ENCODE assay signal across 8 mouse cellular contexts in the genomic region with DNA sequence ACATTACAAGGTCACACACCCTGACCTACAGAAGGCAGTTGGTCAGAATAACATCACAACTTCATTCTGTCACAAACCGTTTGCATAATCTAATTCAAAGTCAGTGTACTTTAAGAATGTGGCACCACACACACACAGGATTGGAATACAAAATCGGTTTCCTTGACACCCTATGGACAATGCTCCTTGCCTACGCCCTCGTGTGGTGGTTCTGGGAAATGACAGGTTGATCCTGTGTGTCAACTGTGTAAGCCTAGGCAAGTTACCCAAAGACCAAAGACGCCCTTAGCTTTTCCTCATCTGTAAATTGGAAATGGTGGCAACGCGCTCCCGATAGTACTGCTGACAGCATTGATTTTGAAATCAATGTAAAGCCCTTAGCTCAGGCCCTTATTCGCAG. TPM values are rescaled to one million over a fixed set of nuclear protein-coding genes. Genes with fewer than 3 reads are reported as not detected.
A peak's percentile ranks its signal among the peaks of the same experiment; 100 is the strongest.
DNase-seq lines count a peak whose midpoint lies in the region; ATAC-seq lines count a peak whose summit lies in the region.

No protein-coding gene starts in this region.

- DNase-seq in adrenal gland, adult 2 months: peak; percentile 14
- no peak for DNase-seq in adrenal gland, postnatal 4 days (ENCODE audit: low spot score in 2 of 2)
- DNase-seq in 3T3-L1 (ENCODE audit: low read depth, low spot score): peak; percentile 34
- DNase-seq in cerebellum, postnatal 10 days: peak; percentile 79 to 82
- peak; percentile 25 to 58 for DNase-seq in frontal cortex, postnatal 36 days (ENCODE audit: low spot score in 2 of 2)
- peak; percentile 58 to 71 for DNase-seq in left cerebral cortex, postnatal 14 days (ENCODE audit: low spot score in 2 of 2)
- no peak for DNase-seq in urinary bladder, adult 2 months (ENCODE audit: low spot score)

- H3K4me1 ChIP-seq in midbrain, embryonic 16.5 days (ENCODE audit: control insufficient read depth, insufficient read depth, low read length): peaks cover 9% of the 10 kb centered on the region

- peaks cover 19% of the 10 kb centered on the region for H3K27me3 ChIP-seq in midbrain, embryonic 16.5 days (ENCODE audit: control insufficient read depth, insufficient read depth, low read depth, low read length)

- no peak overlapping the region for H3K27ac ChIP-seq in midbrain, embryonic 16.5 days (ENCODE audit: low read length)

- H3K4me3 ChIP-seq in midbrain, embryonic 16.5 days (ENCODE audit: low read depth, low read length): no peak overlapping the region

- H3K9me3 ChIP-seq in midbrain, embryonic 16.5 days (replicated peaks; ENCODE audit: control insufficient read depth, low read length, poor library complexity, severe bottlenecking): no peaks in the 10 kb centered on the region

- WGBS in midbrain, embryonic 16.5 days: 32% methylated on average over 9 of the region's 9 CpGs

- intact Hi-C loops in left cerebral cortex, postnatal 14 days (cut with DNase I): no loop called here

- ATAC-seq in midbrain, embryonic 16.5 days: peak; percentile 67

- no peaks in the 10 kb centered on the region for H3K36me3 ChIP-seq in midbrain, embryonic 16.5 days (ENCODE audit: control insufficient read depth, insufficient read depth, low read length)

- H3K9ac ChIP-seq in midbrain, embryonic 16.5 days (ENCODE audit: low read depth, low read length): no peak overlapping the region

- no peak overlapping the region for H3K4me2 ChIP-seq in midbrain, embryonic 16.5 days (ENCODE audit: low read length)

RNA-seq across cellular contexts. Expression of gene Atoh1, which starts 45.0 kb away (rescaled TPM):
- not detected for total RNA-seq in adrenal gland, adult 2 months (2021)
- 0.10 TPM in 1 of 2 replicates, not detected in the other for polyA plus RNA-seq in adrenal gland, adult 2 months (2012; rRNA removed)
- under 1 TPM in 1 of 2 experiments, not detected in 1; 0.20 TPM for total RNA-seq in adrenal gland, postnatal 4 days (2021)
- total RNA-seq in left cerebral cortex, postnatal 14 days (2021): not detected
- 0.44 and 0.63 TPM in 2 replicates for polyA plus RNA-seq in midbrain, embryonic 16.5 days (2015; fragmentation: Nextera tagmentation; extraction: Ambion mirVana)
- polyA plus RNA-seq in urinary bladder, adult 2 months (2012; rRNA removed): not detected in 2 replicates

Comparison
In these comparisons a context has a peak if more than half of its experiments do, and no peak if none do; other contexts are left out.
1. DNase-seq: peak in adrenal gland, adult 2 months (single experiment), 3T3-L1 (single experiment), cerebellum, postnatal 10 days (2 of 2), frontal cortex, postnatal 36 days (2 of 2) and left cerebral cortex, postnatal 14 days (2 of 2); none in adrenal gland, postnatal 4 days (0 of 2) and urinary bladder, adult 2 months (single experiment).